Mouse (Mus musculus): ENCODE data around the gene Sh3pxd2a. TPM values are rescaled to one million over a fixed set of nuclear protein-coding genes. Genes with fewer than 3 reads are reported as not detected.

Sh3pxd2a gene
- polyA plus RNA-seq, 1 experiment from 2014 or later: 0.82 TPM

- 66% methylated on average over 4 of the region's 4 CpGs for WGBS (ENCODE audit: insufficient replicate concordance)
- no peak overlapping the region for H3K4me2 ChIP-seq (ENCODE audit: low read depth, low read length)
Measured at GRCm38 (mm10) chr19:47503625-47504024, 39.4 kb upstream of the Sh3pxd2a start.

GRCm38 (mm10) chr19:47502563-47502962 lies 38.4 kb upstream of the Sh3pxd2a start:
- Histone ChIP-seq H3K4me2 (ENCODE audit: low read depth, low read length) (no peak overlapping the region), H3K27me3 (ENCODE audit: insufficient read depth, low read length) (no peaks in the 10 kb centered on the region), H3K9ac (replicated peaks) (no peak overlapping the region), H3K4me3 (ENCODE audit: low read depth, low read length) (no peak overlapping the region), H3K27ac (ENCODE audit: low read depth) (no peak overlapping the region), H3K9me3 (ENCODE audit: low read length) (no peaks in the 10 kb centered on the region), H3K36me3 (replicated peaks; ENCODE audit: insufficient read depth, low read length) (no peaks in the 10 kb centered on the region), H3K4me1 (ENCODE audit: insufficient read depth) (0 out of 2 replicates have a peak, but pooled peaks cover 2% of the 10 kb centered on the region)
- peak; percentile 38; the same call in 1 of the 2 replicates for ATAC-seq
- WGBS (ENCODE audit: insufficient replicate concordance): 62% methylated on average over 8 of the region's 8 CpGs
- DNase-seq: no peak
- peak; percentile 80 for TF ChIP-seq CTCF (IDR thresholded peaks at IDR 0.05; ENCODE audit: low read depth)
- no peak for TF ChIP-seq EP300 (IDR thresholded peaks at IDR 0.05; ENCODE audit: low read depth)

More at GRCm38 (mm10) chr19:47503625-47504024, 39.4 kb upstream of the Sh3pxd2a start:
- Histone ChIP-seq H3K9me3 (ENCODE audit: low read length) (no peaks in the 10 kb centered on the region), H3K27ac (ENCODE audit: low read depth) (no peak overlapping the region), H3K4me3 (ENCODE audit: low read depth, low read length) (no peak overlapping the region), H3K9ac (replicated peaks) (no peak overlapping the region), H3K27me3 (ENCODE audit: insufficient read depth, low read length) (no peaks in the 10 kb centered on the region), H3K36me3 (replicated peaks; ENCODE audit: insufficient read depth, low read length) (no peaks in the 10 kb centered on the region), H3K4me1 (ENCODE audit: insufficient read depth) (peaks cover 6% of the 10 kb centered on the region)
- TF ChIP-seq CTCF (IDR thresholded peaks at IDR 0.05; ENCODE audit: low read depth) (peak; percentile 89), EP300 (IDR thresholded peaks at IDR 0.05; ENCODE audit: low read depth) (no peak)
- ATAC-seq: peak; percentile 24; the same call in 1 of the 2 replicates
- DNase-seq: no peak

- TF ChIP-seq CTCF (IDR thresholded peaks at IDR 0.05; ENCODE audit: low read depth) (no peak), EP300 (IDR thresholded peaks at IDR 0.05; ENCODE audit: low read depth) (no peak)
- 80% methylated on average over 11 of the region's 11 CpGs for WGBS (ENCODE audit: insufficient replicate concordance)
Measured at GRCm38 (mm10) chr19:47500389-47501011, 36.3 kb upstream of the Sh3pxd2a start.

GRCm38 (mm10) chr19:47499841-47500240 lies 35.6 kb upstream of the Sh3pxd2a start:
- WGBS (ENCODE audit: insufficient replicate concordance): 79% methylated on average over 5 of the region's 5 CpGs
- DNase-seq: no peak
- no peak for TF ChIP-seq CTCF (IDR thresholded peaks at IDR 0.05; ENCODE audit: low read depth)
- TF ChIP-seq EP300 (IDR thresholded peaks at IDR 0.05; ENCODE audit: low read depth): no peak
- H3K27ac ChIP-seq (ENCODE audit: low read depth): no peak overlapping the region
- H3K4me1 ChIP-seq (ENCODE audit: insufficient read depth): no peaks in the 10 kb centered on the region
- H3K27me3 ChIP-seq (ENCODE audit: insufficient read depth, low read length): no peaks in the 10 kb centered on the region
- no peak overlapping the region for H3K9ac ChIP-seq (replicated peaks)
- no peak overlapping the region for H3K4me2 ChIP-seq (ENCODE audit: low read depth, low read length)
- H3K9me3 ChIP-seq (ENCODE audit: low read length): no peaks in the 10 kb centered on the region
- no peak for ATAC-seq
- H3K4me3 ChIP-seq (ENCODE audit: low read depth, low read length): no peak overlapping the region
- no peaks in the 10 kb centered on the region for H3K36me3 ChIP-seq (replicated peaks; ENCODE audit: insufficient read depth, low read length)

More at GRCm38 (mm10) chr19:47500389-47501011, 36.3 kb upstream of the Sh3pxd2a start:
- H3K4me3 ChIP-seq (ENCODE audit: low read depth, low read length): no peak overlapping the region
- H3K9ac ChIP-seq (replicated peaks): no peak overlapping the region
- no peaks in the 10 kb centered on the region for H3K27me3 ChIP-seq (ENCODE audit: insufficient read depth, low read length)
- H3K4me1 ChIP-seq (ENCODE audit: insufficient read depth): no peaks in the 10 kb centered on the region
- H3K27ac ChIP-seq (ENCODE audit: low read depth): no peak overlapping the region
- no peaks in the 10 kb centered on the region for H3K9me3 ChIP-seq (ENCODE audit: low read length)
- ATAC-seq (no peak), DNase-seq (no peak)
- H3K36me3 ChIP-seq (replicated peaks; ENCODE audit: insufficient read depth, low read length): no peaks in the 10 kb centered on the region
- no peak overlapping the region for H3K4me2 ChIP-seq (ENCODE audit: low read depth, low read length)

- H3K4me3 ChIP-seq (ENCODE audit: low read depth, low read length): no peak overlapping the region
- no peak overlapping the region for H3K9ac ChIP-seq (replicated peaks)
- ATAC-seq (no peak), DNase-seq (no peak)
- H3K4me2 ChIP-seq (ENCODE audit: low read depth, low read length): no peak overlapping the region
- no peak for TF ChIP-seq EP300 (IDR thresholded peaks at IDR 0.05; ENCODE audit: low read depth)
- TF ChIP-seq CTCF (IDR thresholded peaks at IDR 0.05; ENCODE audit: low read depth): no peak
- H3K27me3 ChIP-seq (ENCODE audit: insufficient read depth, low read length): no peaks in the 10 kb centered on the region
- no peaks in the 10 kb centered on the region for H3K36me3 ChIP-seq (replicated peaks; ENCODE audit: insufficient read depth, low read length)
- WGBS (ENCODE audit: insufficient replicate concordance): 63% methylated on average over 4 of the region's 4 CpGs
- H3K27ac ChIP-seq (ENCODE audit: low read depth): no peak overlapping the region
- no peaks in the 10 kb centered on the region for H3K4me1 ChIP-seq (ENCODE audit: insufficient read depth)
- H3K9me3 ChIP-seq (ENCODE audit: low read length): no peaks in the 10 kb centered on the region
Measured at GRCm38 (mm10) chr19:47498942-47499341, 34.7 kb upstream of the Sh3pxd2a start.

GRCm38 (mm10) chr19:47497736-47498135 lies 33.5 kb upstream of the Sh3pxd2a start:
- DNase-seq (no peak), ATAC-seq (no peak)
- H3K9ac ChIP-seq (replicated peaks): no peak overlapping the region
- H3K27me3 ChIP-seq (ENCODE audit: insufficient read depth, low read length): no peaks in the 10 kb centered on the region
- no peak overlapping the region for H3K27ac ChIP-seq (ENCODE audit: low read depth)
- TF ChIP-seq EP300 (IDR thresholded peaks at IDR 0.05; ENCODE audit: low read depth) (no peak), CTCF (IDR thresholded peaks at IDR 0.05; ENCODE audit: low read depth) (no peak)
- H3K4me2 ChIP-seq (ENCODE audit: low read depth, low read length): no peak overlapping the region
- no peaks in the 10 kb centered on the region for H3K9me3 ChIP-seq (ENCODE audit: low read length)
- no peaks in the 10 kb centered on the region for H3K4me1 ChIP-seq (ENCODE audit: insufficient read depth)
- 89% methylated on average over 6 of the region's 6 CpGs for WGBS (ENCODE audit: insufficient replicate concordance)
- no peak overlapping the region for H3K4me3 ChIP-seq (ENCODE audit: low read depth, low read length)
- H3K36me3 ChIP-seq (replicated peaks; ENCODE audit: insufficient read depth, low read length): no peaks in the 10 kb centered on the region

Measured in liver, postnatal 0 days (tissue).